Mouse (Mus musculus): ENCODE results near the gene A030014E15Rik. TPM values are rescaled to one million over a fixed set of nuclear protein-coding genes. Genes with fewer than 3 reads are reported as not detected.

A030014E15Rik gene
- polyA plus RNA-seq, 1 experiment from 2014 or later: not detected

- H3K9me3 ChIP-seq (replicated peaks; ENCODE audit: control insufficient read depth, low read length): no peaks in the 10 kb centered on the region
- no peaks in the 10 kb centered on the region for H3K27me3 ChIP-seq (ENCODE audit: control insufficient read depth, insufficient read depth, low read length)
- no peak overlapping the region for H3K9ac ChIP-seq (ENCODE audit: low read length)
- ATAC-seq (replicated peaks; ENCODE audit: extremely low read depth, insufficient read depth, low FRiP score): no peak
- H3K4me2 ChIP-seq (ENCODE audit: low read depth, low read length): no peak overlapping the region
- 58% methylated on average over 3 of the region's 3 CpGs for WGBS
- no peaks in the 10 kb centered on the region for H3K36me3 ChIP-seq (ENCODE audit: control insufficient read depth, insufficient read depth)
- no peak overlapping the region for H3K4me3 ChIP-seq (ENCODE audit: low read length)
- no peaks in the 10 kb centered on the region; the same call in 1 of the 2 replicates for H3K4me1 ChIP-seq (ENCODE audit: control insufficient read depth, insufficient read depth, low read length)
- no peak overlapping the region for H3K27ac ChIP-seq (ENCODE audit: low read length)
These were observed 41.7 kb downstream of the A030014E15Rik start for GRCm38 (mm10) chr1:82966413-82966812.

- peak; percentile 84 for ATAC-seq (replicated peaks; ENCODE audit: extremely low read depth, insufficient read depth, low FRiP score)
- Histone ChIP-seq H3K36me3 (ENCODE audit: control insufficient read depth, insufficient read depth) (no peaks in the 10 kb centered on the region), H3K4me2 (ENCODE audit: low read depth, low read length) (peak overlapping the region; percentile 34), H3K4me1 (ENCODE audit: control insufficient read depth, insufficient read depth, low read length) (peaks cover 17% of the 10 kb centered on the region), H3K9me3 (replicated peaks; ENCODE audit: control insufficient read depth, low read length) (no peaks in the 10 kb centered on the region), H3K27ac (ENCODE audit: low read length) (peak overlapping the region; percentile 57), H3K9ac (ENCODE audit: low read length) (0 out of 2 replicates have a peak overlapping the region, but pooled peaks have one; percentile 29), H3K27me3 (ENCODE audit: control insufficient read depth, insufficient read depth, low read length) (no peaks in the 10 kb centered on the region), H3K4me3 (ENCODE audit: low read length) (no peak overlapping the region)
- WGBS: 11% methylated on average over 4 of the region's 4 CpGs
These were observed 47.3 kb downstream of the A030014E15Rik start for GRCm38 (mm10) chr1:82972046-82972445.

- H3K27ac ChIP-seq (ENCODE audit: low read length): no peak overlapping the region
- H3K4me1 ChIP-seq (ENCODE audit: control insufficient read depth, insufficient read depth, low read length): peaks cover 17% of the 10 kb centered on the region
These were observed 48.5 kb downstream of the A030014E15Rik start for GRCm38 (mm10) chr1:82973244-82973643.

GRCm38 (mm10) chr1:82973901-82974300 is 49.2 kb downstream of the A030014E15Rik start:
- H3K9me3 ChIP-seq (replicated peaks; ENCODE audit: control insufficient read depth, low read length): no peaks in the 10 kb centered on the region
- H3K4me1 ChIP-seq (ENCODE audit: control insufficient read depth, insufficient read depth, low read length): peaks cover 17% of the 10 kb centered on the region
- ATAC-seq (replicated peaks; ENCODE audit: extremely low read depth, insufficient read depth, low FRiP score): no peak
- H3K4me2 ChIP-seq (ENCODE audit: low read depth, low read length): no peak overlapping the region
- no peak overlapping the region for H3K27ac ChIP-seq (ENCODE audit: low read length)
- no peaks in the 10 kb centered on the region for H3K36me3 ChIP-seq (ENCODE audit: control insufficient read depth, insufficient read depth)
- no peaks in the 10 kb centered on the region for H3K27me3 ChIP-seq (ENCODE audit: control insufficient read depth, insufficient read depth, low read length)
- H3K4me3 ChIP-seq (ENCODE audit: low read length): no peak overlapping the region
- WGBS: 43% methylated on average over 6 of the region's 6 CpGs
- no peak overlapping the region for H3K9ac ChIP-seq (ENCODE audit: low read length)

More at GRCm38 (mm10) chr1:82973244-82973643, 48.5 kb downstream of the A030014E15Rik start:
- Histone ChIP-seq H3K27me3 (ENCODE audit: control insufficient read depth, insufficient read depth, low read length) (no peaks in the 10 kb centered on the region), H3K4me2 (ENCODE audit: low read depth, low read length) (no peak overlapping the region), H3K36me3 (ENCODE audit: control insufficient read depth, insufficient read depth) (no peaks in the 10 kb centered on the region), H3K9me3 (replicated peaks; ENCODE audit: control insufficient read depth, low read length) (no peaks in the 10 kb centered on the region), H3K9ac (ENCODE audit: low read length) (no peak overlapping the region), H3K4me3 (ENCODE audit: low read length) (no peak overlapping the region)
- 67% methylated on average over 1 of the region's 1 CpGs for WGBS
- no peak for ATAC-seq (replicated peaks; ENCODE audit: extremely low read depth, insufficient read depth, low FRiP score)

GRCm38 (mm10) chr1:82974342-82974741 is 49.6 kb downstream of the A030014E15Rik start:
- ATAC-seq (replicated peaks; ENCODE audit: extremely low read depth, insufficient read depth, low FRiP score): peak; percentile 63; the same call in 1 of the 2 replicates
- Histone ChIP-seq H3K9me3 (replicated peaks; ENCODE audit: control insufficient read depth, low read length) (no peaks in the 10 kb centered on the region), H3K9ac (ENCODE audit: low read length) (no peak overlapping the region), H3K27ac (ENCODE audit: low read length) (no peak overlapping the region), H3K36me3 (ENCODE audit: control insufficient read depth, insufficient read depth) (no peaks in the 10 kb centered on the region), H3K4me2 (ENCODE audit: low read depth, low read length) (no peak overlapping the region), H3K4me3 (ENCODE audit: low read length) (no peak overlapping the region), H3K4me1 (ENCODE audit: control insufficient read depth, insufficient read depth, low read length) (peaks cover 17% of the 10 kb centered on the region), H3K27me3 (ENCODE audit: control insufficient read depth, insufficient read depth, low read length) (no peaks in the 10 kb centered on the region)
- 65% methylated on average over 9 of the region's 9 CpGs for WGBS

Other genes starting within 250 kb of the A030014E15Rik start
- 237 and 262 TPM in 2 replicates for gene Mff, start 200.0 kb upstream of the A030014E15Rik start, polyA plus RNA-seq (2015; fragmentation: Nextera tagmentation; extraction: Ambion mirVana)
- 0.67 TPM in 1 of 2 replicates, not detected in the other for gene Tm4sf20, start 156.5 kb upstream of the A030014E15Rik start, polyA plus RNA-seq (2015; fragmentation: Nextera tagmentation; extraction: Ambion mirVana)
- not detected in 2 replicates for gene Gm47791, start 153.7 kb upstream of the A030014E15Rik start, polyA plus RNA-seq (2015; fragmentation: Nextera tagmentation; extraction: Ambion mirVana)
- gene Agfg1, start 85.4 kb upstream of the A030014E15Rik start, polyA plus RNA-seq (2015; fragmentation: Nextera tagmentation; extraction: Ambion mirVana): 30.0 and 30.4 TPM in 2 replicates
- gene A030005L19Rik, start 11.6 kb upstream of the A030014E15Rik start, polyA plus RNA-seq (2015; fragmentation: Nextera tagmentation; extraction: Ambion mirVana): not detected in 2 replicates
- not detected in 2 replicates for gene Gm6217, start 6.5 kb downstream of the A030014E15Rik start, polyA plus RNA-seq (2015; fragmentation: Nextera tagmentation; extraction: Ambion mirVana)
- not detected in 2 replicates for gene A030003K21Rik, start 18.5 kb downstream of the A030014E15Rik start, polyA plus RNA-seq (2015; fragmentation: Nextera tagmentation; extraction: Ambion mirVana)
- gene Gm7544, start 31.1 kb downstream of the A030014E15Rik start, polyA plus RNA-seq (2015; fragmentation: Nextera tagmentation; extraction: Ambion mirVana): not detected in 2 replicates
- not detected in 2 replicates for gene Gm47955, start 35.4 kb downstream of the A030014E15Rik start, polyA plus RNA-seq (2015; fragmentation: Nextera tagmentation; extraction: Ambion mirVana)
- not detected in 2 replicates for gene Gm47959, start 75.6 kb downstream of the A030014E15Rik start, polyA plus RNA-seq (2015; fragmentation: Nextera tagmentation; extraction: Ambion mirVana)
- 2.0 and 2.2 TPM in 2 replicates for gene Slc19a3, start 113.5 kb downstream of the A030014E15Rik start, polyA plus RNA-seq (2015; fragmentation: Nextera tagmentation; extraction: Ambion mirVana)
- not detected in 2 replicates for gene Krtap28-10, start 117.6 kb downstream of the A030014E15Rik start, polyA plus RNA-seq (2015; fragmentation: Nextera tagmentation; extraction: Ambion mirVana)
- gene Gm47969, start 120.0 kb downstream of the A030014E15Rik start, polyA plus RNA-seq (2015; fragmentation: Nextera tagmentation; extraction: Ambion mirVana): not detected in 2 replicates
- not detected in 2 replicates for gene A030005K14Rik, start 134.5 kb downstream of the A030014E15Rik start, polyA plus RNA-seq (2015; fragmentation: Nextera tagmentation; extraction: Ambion mirVana)
- gene Krtap28-13, start 136.0 kb downstream of the A030014E15Rik start, polyA plus RNA-seq (2015; fragmentation: Nextera tagmentation; extraction: Ambion mirVana): not detected in 2 replicates
- gene Ccl20, start 191.8 kb downstream of the A030014E15Rik start, polyA plus RNA-seq (2015; fragmentation: Nextera tagmentation; extraction: Ambion mirVana): not detected in 2 replicates
- 0.25 and 0.41 TPM in 2 replicates for gene Daw1, start 234.8 kb downstream of the A030014E15Rik start, polyA plus RNA-seq (2015; fragmentation: Nextera tagmentation; extraction: Ambion mirVana)